In genomic region chr15:59231703-59232102, GRCm38 (mm10) we compare ENCODE assay signal across 9 mouse cellular contexts.
"Had no signal": no experiment of that assay in that cellular context is flagged by ENCODE, and none has a peak within 500 bp of the region (broad histone marks: within the 10 kb centered on the region; RNA-seq: fewer than 3 reads in every experiment).

No protein-coding gene starts in this region.

- DNase-seq: liver, postnatal 0 days; lung, adult 2 months; lung, postnatal 14 days; lung, postnatal 36 days; right cerebral cortex, postnatal 25 days; right cerebral cortex, postnatal 4 days; spleen, adult 18-20 months; thymus, postnatal 14 days; thymus, postnatal 36 days had no signal
